Mouse (Mus musculus) megakaryocyte, adult 5-6 weeks (primary cell): ENCODE data around the gene Slc22a13. TPM values are rescaled to one million over a fixed set of nuclear protein-coding genes. Genes with fewer than 3 reads are reported as not detected.

Experiments
- ATAC-seq: 2 replicates; pipeline ENCODE4 v1.8.0; 2016; ENCODE audit warnings: mild to moderate bottlenecking, inconsistent platforms; ENCODE audit not compliant: poor library complexity, severe bottlenecking
- total RNA-seq, 2 experiments: library from RNA; stranded (forward) in 1 of 2; stranded (reverse) in 1 of 2; fragments of 153-499, 151-499 nt in 1 of 2; fragments of 221-1000, 200-1000 nt in 1 of 2; gene quantifications; 2 replicates each; pipeline versions ENCODE4 v1.2.3 to v1.2.4; 2015 to 2017

The Slc22a13 gene
- total RNA-seq, 2 experiments from 2014 or later: not detected

DNA sequence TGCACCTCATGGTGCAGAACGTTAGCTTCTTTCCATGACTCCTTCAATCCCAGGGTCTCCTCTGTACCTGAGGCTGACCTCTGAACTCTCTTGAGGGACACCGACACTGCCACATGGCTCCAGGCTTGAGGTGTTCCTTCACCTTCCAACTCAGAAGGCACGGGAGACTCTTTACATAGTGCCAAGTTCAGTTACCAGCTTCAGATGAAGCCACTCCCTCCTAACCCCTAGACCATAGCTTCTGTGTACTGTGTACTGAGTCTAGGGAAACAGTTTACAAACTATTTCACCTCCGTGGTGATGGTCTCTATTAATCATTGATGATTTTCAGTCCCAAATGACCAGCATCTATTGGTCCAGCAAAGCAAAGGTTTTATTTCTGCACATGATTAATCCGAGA lies 7.2 kb downstream of the Slc22a13 start:
- no peak for ATAC-seq

DNA sequence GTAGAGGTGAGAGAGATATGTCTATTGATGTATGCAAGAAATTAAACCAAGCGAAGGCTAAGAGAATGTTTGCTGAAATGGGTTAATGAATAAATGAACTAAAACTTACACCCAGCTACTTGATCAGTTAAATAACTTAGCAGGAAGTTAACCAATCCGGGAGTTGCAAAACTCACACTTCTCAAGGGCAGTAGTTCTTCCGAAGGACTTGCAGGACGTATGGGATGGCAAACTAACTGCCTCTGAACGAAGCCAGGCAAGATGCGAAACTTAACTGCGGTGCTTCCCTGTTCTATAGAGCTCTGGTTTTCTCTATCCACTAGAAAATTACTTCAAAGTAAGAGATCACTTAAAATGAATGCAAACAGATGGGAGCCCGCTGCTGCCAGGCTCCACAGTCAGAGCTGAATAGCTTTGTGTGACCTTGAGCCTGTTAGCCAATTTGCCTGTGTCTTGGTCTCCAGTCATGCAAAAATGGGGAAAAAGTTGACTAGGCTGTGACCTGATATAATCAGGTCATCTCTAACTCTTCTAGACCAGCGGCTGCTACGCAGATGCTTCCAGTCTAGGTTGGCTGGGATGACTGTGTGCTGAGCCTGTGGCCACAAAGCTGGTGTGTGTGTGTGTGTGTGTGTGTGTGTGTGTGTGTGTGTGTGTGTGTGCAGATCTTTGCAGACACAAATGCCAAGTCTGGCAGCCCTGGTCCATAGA lies 9.6 kb downstream of the Slc22a13 start:
- peak; percentile 33; the same call in 1 of the 2 replicates for ATAC-seq

DNA sequence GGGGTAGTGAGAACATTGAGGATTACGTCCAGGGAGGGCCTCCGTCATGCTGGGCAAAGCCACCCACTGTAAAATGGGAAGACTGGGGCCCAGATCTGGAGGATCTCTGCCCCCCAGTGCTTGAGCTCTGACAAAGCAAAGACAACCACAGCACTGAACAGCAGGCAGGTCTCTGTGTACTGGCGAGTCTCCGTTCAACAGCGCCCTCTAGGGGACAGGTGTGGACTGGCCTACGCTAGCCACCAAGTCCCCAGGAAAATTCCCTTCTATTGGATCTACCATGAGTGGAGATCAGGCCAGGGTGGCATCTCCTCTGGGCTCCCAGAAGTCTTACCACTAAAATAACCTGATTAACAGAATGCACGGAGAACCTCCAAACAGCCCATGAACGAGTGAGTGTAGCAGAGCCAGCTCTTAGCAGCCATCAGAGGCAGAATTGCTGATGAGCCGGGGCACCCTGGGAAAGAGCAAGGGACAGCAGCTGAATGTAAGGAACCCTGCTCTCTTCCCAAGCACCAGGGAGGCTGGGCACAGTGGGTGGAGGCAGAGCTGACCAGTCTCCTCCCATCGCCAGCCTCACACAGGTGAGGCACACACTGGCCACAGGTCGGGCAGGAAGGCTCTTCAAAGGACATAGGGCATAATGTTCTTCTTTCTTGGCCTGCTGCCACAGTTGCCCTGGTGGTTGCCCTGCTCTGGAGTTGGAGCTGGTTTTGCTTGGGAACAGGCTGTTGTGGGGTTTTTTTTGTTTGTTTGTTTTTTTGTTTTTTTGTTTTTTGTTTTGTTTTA lies 16.5 kb downstream of the Slc22a13 start:
- no peak; the same call in 1 of the 2 replicates for ATAC-seq

DNA sequence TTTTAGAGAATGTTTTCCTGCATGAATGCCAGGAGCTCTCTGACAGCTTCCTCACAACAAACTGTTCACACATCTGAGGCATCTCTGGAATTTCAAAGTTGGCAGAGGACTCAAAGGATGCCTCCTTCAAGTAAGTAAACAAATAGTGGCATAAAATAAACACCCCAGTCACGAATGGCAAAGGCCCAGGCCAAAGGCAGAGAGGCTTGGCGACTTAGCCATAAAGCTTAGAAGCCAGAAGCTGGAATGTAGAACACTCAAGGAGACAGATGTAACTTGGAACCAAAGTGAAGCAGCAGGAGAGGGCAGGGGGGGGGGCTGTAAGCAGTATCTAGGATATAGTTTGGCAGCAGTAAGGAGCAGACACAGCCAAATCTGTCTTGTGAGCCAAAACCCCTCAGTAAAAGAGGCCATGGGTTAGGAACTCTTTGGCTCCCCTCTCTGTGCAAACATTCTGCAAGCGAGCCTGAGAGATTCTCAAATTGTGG lies 27.6 kb downstream of the Slc22a13 start:
- no peak for ATAC-seq

DNA sequence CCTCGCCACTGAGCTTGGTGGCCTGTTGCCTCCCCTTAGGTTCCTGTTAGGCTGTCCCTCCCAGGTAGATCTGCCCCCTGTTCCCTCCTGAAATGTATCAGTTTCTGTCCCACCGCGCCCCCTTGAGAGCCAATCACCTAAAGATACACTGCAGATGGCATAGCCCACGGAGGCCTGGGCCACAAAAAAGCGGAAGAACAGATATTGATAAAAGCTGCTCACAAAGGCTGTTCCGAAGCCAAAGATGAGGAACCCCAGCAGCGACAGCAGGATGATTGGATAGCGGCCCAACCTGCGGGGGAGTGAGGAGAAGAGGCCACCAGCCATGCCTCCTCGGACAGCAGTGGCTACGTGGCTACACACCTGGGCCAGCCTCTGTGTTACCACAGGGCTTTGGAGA lies 29.6 kb downstream of the Slc22a13 start:
- ATAC-seq: no peak

DNA sequence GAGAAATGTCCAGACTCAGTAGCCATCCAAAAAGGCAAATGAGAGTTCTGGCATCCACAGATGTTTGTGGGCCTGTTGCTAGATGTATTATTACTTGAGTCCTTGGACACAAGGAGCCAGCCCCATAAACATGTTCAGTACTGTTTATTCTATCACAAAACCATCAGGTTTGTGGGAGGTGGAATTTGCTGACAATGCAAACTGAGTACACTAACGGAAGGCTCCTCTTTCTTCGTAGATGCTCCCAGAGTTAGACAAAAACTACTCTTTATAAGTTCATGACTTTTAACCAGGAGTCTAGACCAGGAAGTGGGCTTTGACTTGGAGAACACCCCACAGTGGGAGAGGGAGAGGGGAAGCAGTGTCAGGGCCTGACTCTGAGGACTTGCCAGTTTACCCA lies 41.3 kb downstream of the Slc22a13 start:
- ATAC-seq: no peak

DNA sequence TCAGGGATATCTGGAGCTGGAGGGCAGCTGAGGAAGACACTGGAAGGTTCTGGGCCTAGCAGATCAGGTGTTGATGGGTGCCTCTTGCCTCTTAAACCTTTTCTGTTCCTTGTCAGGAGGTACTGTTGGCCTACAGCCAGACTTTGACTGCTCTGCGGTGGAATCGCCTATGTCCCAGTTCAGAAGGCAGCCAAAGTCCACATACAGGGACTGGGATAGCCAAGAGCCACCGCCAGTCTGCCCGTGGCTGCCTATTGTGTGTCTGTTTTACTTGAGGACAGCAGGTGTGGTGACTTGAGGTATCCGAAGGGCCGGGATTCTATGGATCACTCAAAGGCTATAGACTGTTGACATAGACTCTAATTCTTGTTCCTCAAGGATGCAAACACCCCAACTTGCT lies 43.4 kb downstream of the Slc22a13 start:
- ATAC-seq: no peak

DNA sequence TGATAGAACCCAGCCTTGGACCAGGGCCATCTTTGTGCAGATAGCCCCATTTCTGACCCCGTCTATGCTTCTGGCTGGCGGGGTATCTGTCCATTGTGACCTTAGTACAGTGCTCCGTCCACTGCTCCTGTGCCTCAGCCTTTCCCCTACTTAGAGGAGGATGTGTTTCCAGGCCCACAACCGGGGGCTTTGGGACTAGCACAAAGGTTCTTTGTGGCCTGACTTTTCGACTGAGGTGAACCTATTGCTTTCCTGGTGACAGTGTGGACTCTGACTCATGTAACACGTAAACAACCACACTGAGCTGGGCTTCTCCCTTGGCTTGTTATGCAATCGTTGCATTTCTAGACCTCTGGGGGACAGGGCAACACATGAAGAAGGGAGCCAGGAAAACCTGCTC lies 44.2 kb downstream of the Slc22a13 start:
- ATAC-seq: no peak

DNA sequence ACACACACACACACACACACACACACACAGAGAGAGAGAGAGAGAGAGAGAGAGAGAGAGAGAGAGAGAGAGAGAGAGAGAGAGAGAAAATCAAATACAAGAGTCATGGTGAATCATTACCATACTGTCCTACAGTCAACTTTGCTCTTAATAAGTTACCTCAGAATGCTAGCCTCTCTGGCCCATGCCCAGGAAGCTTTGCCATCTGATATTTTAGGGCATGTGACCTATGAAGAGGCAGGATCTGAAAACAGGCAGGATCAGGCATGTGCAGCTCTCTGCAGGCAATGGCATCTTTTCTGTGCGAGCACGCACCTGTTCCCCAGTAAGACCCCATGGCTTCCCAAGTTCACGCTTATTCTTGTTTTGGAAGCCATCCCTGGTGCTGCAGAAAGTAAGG lies 48.2 kb downstream of the Slc22a13 start:
- no peak for ATAC-seq

DNA sequence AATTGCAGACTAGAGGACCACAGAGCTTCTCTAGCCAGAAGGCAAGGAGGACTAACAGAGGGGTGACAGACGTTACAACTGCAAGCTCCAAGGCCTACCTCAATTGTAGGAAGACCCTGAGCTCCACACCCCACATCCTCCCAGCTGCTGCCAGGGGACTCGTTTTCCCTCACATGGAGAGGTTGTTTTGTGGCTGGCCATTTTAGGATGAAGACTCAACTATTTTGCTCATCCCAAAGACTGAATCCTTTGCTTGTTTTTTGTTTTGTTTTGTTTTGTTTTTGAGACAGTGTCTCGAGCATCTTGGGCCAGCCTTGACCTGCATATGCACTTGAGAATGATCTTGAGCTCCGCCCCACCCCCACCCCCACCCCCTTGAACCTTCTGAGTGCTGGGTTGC lies 50.0 kb downstream of the Slc22a13 start, which contains the start of gene Gm47289:
Gene Gm47289 (plus strand): TSS at position 301 of the 400 bp plus-strand sequence.
- ATAC-seq: no peak

DNA sequence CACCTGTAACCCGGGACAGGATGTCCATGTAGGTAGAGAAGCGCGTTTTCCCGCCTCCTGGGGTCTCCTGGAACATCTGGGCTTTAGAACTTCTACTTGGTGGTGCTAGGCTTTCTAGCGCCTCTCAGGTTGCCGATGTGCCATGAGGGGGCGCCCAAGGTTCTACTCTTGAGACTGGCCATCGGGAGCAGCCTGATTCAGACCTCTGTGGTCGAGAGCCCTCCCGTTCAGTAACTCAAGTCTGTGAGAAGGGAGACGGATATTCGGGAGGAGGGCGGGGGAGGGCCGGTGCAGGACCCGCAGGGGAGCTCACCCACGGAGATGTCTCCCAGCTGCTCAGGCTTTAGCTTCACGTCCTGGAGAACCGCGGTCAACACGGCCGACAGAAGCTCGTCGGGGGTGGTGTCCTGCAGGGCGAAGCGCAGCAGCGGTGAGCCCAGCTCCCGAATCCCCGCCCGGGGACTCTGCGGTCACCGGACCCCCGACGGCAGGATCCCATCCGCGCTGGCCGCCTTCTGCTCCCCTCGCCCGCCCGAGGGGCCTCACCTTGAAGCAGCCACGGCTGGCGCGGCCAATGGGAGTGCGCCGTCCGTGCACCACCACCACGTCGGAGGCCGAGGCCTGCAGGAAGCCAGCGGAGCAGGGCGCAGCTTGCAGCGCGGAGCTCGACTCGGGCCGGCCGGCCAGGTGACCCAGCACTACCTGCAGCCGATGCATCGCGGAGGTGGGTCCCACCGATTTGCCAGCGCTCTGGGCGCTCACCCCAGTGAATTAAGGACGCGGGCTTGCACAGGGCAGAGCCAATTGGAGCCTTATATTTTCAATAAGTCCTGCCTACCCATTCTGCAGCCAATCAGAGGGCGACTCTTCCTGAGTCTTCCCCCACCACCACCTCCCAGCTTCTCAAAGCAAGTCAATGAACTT lies 52.4 kb downstream of the Slc22a13 start, which contains the start of gene Acaa1b:
Gene Acaa1b (minus strand): TSS at position 816 of the 924 bp plus-strand sequence.
- ATAC-seq: peak; percentile 60; the same call in 1 of the 2 replicates

DNA sequence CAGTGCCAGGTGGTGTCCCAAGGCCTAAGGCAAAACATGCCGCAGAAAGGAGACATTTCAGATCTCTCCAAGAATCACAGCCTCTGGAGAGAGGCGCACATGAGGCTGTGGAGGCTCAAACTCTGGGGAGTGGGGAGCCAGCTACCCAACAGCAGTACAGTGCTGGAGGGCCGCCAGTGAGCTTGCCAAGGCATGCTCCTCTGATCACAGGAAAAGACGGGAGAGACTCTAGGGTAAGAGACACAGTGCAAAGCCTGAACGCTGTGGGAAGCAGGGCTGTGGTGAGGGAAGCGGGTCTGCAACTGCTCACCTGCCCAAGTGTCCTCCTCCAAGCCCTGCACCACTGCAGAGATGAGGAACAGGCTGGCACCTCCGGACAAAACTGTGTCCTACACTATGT lies 53.1 kb downstream of the Slc22a13 start:
- ATAC-seq: no peak

DNA sequence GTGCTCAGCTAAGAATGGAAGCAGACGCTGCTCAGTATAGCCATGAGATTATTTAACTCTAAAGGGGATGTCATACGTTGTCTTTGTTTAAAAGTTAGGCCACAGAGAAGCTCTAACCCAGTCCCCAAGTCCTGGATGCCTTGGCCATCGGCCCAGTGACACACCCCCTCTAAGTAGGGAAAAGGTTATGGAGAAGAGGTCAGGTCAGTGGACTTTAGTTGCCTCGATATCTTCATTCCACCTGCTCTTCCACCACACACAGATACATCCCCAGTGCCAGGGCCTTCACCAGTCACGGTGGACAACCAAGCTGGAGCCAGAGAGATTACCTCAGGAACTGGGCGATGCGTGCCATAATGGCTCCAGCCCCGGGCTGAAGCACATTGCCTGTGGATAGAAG lies 53.5 kb downstream of the Slc22a13 start:
- no peak for ATAC-seq

DNA sequence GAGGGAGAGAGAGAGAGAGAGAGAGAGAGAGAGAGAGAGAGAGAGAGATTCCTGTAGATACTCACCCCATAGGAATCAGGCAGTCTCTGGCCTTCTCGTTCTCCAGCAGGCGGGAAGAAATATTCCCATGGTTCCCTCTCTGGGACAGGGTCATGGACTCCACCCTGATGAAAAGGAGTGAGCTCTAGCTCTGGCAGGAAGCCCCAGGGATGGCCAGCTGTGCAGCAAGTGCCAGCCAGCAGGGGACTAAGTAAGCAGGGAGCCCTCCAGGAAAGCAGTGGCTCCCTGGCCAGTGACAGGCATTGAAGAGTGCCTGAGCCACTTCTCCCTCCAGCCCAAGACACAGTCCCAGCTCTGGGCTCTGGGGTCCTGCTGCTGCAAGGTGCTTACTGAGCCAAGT lies 57.1 kb downstream of the Slc22a13 start:
- ATAC-seq: no peak

DNA sequence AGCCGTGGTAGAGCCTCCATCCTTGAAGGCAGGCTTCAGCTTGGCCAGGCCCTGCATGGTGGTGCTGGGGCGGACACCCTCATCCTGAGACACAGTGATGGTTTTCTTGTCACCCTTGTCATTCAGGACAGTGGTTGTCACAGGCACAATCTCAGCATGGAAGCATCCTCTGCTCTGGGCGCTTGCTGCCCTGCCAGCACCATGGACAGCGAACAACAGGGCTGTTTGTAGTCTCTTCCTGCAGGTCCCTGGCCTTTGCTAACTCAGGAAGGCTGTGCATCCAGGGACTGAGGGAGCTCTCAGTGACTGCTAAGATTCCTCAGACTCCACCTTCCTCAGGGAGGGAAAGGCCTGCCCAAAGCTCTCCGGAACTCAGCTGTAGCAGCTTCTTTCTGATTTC lies 59.3 kb downstream of the Slc22a13 start:
- ATAC-seq: no peak

DNA sequence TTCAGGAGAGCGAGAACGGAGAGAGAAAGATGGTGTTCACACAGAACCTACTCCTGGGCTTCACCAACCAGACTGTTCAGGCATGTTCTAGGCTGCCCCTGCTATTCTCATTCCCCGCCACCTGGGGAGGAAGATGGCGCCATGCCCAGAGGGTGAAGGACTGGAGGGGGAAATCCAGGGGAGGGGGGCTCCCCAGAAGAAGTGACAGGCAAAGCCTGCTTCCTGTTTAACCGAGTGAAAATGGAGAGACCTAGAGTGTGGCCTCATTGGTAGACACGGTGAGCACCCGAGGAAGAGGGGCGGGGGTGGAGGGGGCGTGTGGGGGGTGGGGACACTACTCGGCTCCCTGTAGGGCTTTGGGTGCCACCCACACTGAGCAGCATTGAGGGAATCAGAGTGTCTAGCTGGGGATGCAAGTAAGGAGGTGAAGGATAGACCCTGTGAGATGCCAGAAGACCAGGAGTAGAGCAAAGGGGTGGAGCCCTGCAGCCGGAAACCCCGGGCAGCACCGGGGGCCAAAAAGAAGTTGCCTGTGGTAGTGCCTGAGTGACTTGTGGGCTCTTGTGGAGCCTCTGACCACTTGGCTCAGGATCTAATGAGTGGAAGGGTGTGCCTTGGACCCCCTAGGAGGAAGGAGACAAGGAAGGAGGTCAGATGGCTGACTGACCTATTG lies 62.7 kb downstream of the Slc22a13 start:
- ATAC-seq: no peak

DNA sequence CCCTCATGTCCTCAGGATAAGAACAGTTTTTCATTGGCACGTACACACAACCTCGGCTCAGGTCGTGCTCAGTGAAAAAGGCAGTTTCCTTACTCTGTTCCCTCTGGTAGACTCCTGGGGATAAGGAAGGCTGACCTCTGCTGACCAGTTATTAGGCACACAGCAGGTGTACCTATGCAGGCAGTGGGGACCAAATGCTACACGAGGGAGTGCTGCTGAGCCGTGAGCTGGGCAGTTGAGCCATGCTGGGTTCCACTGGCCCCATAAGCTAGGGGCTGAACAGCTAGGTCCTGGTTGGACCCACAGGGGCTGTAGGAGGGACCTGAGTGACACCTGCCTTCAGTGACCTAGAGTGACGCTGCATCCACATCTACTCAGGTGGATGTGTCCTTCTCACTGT lies 63.3 kb downstream of the Slc22a13 start:
- ATAC-seq: no peak

DNA sequence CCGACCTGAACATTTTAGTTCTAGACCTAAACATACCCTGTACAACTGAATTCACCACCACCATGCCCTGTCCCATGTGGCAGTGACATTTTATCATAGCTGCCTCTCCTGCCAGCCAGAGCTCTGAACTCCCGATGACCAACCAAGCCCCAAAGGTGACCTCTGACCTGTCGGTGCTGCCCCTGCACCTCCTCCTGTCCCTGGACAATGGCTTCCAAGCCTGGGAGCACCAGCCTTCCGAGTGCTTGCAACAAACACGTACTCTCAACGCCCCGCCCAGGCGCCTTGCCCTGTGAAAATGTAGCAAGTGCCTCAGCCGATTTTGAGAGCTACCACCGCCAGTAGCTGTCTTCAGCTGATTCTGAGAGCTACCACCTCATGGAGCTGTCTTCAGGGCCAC lies 63.8 kb downstream of the Slc22a13 start:
- ATAC-seq: no peak

DNA sequence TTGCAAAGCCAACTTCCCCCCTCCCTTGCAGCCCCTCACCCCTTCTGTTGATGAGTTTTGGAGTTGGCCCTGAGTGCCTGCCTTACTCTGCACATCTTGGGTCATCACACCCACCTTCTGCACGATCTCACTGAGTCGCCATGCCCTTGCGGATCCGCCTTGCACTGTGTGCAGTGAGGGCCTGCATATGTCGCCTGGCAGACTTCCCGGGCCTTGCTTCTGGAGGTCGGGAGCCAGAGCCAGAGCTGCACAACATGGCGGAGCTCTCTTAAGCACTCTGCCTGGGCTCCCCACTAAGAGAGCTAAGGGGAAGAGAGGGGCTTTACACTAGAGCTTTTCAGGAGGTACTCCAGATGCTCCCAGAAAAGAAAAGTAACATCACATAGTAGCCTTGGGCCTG lies 64.2 kb downstream of the Slc22a13 start:
- no peak for ATAC-seq

DNA sequence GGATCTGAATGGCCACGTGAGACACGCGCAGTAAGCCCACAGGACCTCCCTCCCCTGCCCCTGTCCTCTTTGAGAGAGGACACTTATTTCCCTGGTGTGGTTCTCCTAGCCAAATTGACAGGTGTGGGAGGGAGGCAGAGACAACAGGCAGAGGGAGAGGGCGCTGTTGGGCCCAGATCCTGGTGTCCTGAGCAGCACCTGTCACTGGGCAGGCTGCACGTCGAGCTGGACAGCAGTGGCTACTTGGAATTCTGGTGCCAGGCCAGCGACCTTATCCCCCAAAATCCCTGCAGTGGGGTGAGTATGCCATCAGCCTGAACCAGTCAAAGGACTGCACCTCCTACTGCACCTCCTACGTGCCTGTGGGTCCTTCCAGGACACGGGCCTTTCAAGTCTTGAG lies 65.5 kb downstream of the Slc22a13 start:
- no peak for ATAC-seq
